Mouse (Mus musculus) kidney, postnatal 0 days (tissue): Measurements from ENCODE around the gene Abcd2. TPM values are rescaled to one million over a fixed set of nuclear protein-coding genes. Genes with fewer than 3 reads are reported as not detected.

ENCODE experiments used
- ATAC-seq: fragments of 200-750 bp; cut with Nextera tagmentation; replicated peaks from 2 replicates; pipeline ENCODE4 v1.8.0; 2017; ENCODE audit warnings: low read depth, moderate number of reproducible peaks, moderate TSS enrichment, moderate library complexity; ENCODE audit not compliant: low FRiP score
- DNase-seq: peaks from one replicate; pipeline ENCODE4 v3.0.0-alpha.2; 2016; ENCODE audit warnings: low spot score
- H3K27ac ChIP-seq: fragments of 300-500 bp; sonication (generic); 2 replicates; pipeline ENCODE4 v1.5.1; 2014; ENCODE audit warnings: mild to moderate bottlenecking
- H3K27me3 ChIP-seq: fragments of 300-500 bp; sonication (generic); 2 replicates; pipeline ENCODE4 v1.6.1; 2014; ENCODE audit warnings: low read length, mixed read lengths; ENCODE audit not compliant: insufficient read depth
- H3K36me3 ChIP-seq: fragments of 300-500 bp; sonication (generic); 2 replicates; pipeline ENCODE4 v1.6.1; 2014; ENCODE audit warnings: low read length, mixed read lengths; ENCODE audit not compliant: insufficient read depth
- H3K4me1 ChIP-seq: fragments of 300-500 bp; sonication (generic); replicated peaks from 2 replicates; pipeline ENCODE4 v1.6.1; 2014; ENCODE audit warnings: antibody characterized with exemption, low read length, mixed read lengths; ENCODE audit not compliant: insufficient read depth
- H3K4me2 ChIP-seq: fragments of 300-500 bp; sonication (generic); 2 replicates; pipeline ENCODE4 v1.6.1; 2014; ENCODE audit warnings: mild to moderate bottlenecking, low read length, moderate library complexity, mixed read lengths
- H3K4me3 ChIP-seq: fragments of 300-500 bp; sonication (generic); replicated peaks from 2 replicates; pipeline ENCODE4 v1.5.1; 2014; ENCODE audit warnings: low read depth, low read length
- H3K9ac ChIP-seq: fragments of 300-500 bp; sonication (generic); 2 replicates; pipeline ENCODE4 v1.6.1; 2014; ENCODE audit warnings: low read depth, low read length
- H3K9me3 ChIP-seq: fragments of 300-500 bp; sonication (generic); replicated peaks from 2 replicates; pipeline ENCODE4 v1.6.1; 2016; ENCODE audit warnings: low read length, inconsistent platforms, mixed read lengths
- CTCF ChIP-seq: IDR thresholded peaks from 2 replicates; pipeline ENCODE4 v1.5.1; 2016; ENCODE audit warnings: antibody characterized with exemption, low read depth, mild to moderate bottlenecking, moderate library complexity
- WGBS: fragments of 180-500 bp; shearing (Covaris S2); extraction: QIAGEN DNeasy Blood & Tissue Kit; methylation state at CpG from one replicate; pipeline ENCODE4 v1.1.7; 2014; 5-methylcytosine and 5-hydroxymethylcytosine counted together
- polyA plus RNA-seq: library from polyadenylated mRNA; unstranded; fragments of >200 nt; fragmentation: Nextera tagmentation; extraction: Ambion mirVana; gene quantifications from 2 replicates; pipeline ENCODE4 v1.2.1, GENCODE M21; 2015

The Abcd2 gene
- polyA plus RNA-seq, 1 experiment from 2014 or later, result 2.1 TPM

GRCm38 (mm10) chr15:91179911-91180622, 11.5 kb downstream of the Abcd2 start:
- no peak overlapping the region for H3K4me2 ChIP-seq
- no peak overlapping the region for H3K9ac ChIP-seq
- no peaks in the 10 kb centered on the region for H3K9me3 ChIP-seq
- ATAC-seq (no peak), DNase-seq (no peak)
- TF ChIP-seq CTCF, result no peak
- no peaks in the 10 kb centered on the region for H3K36me3 ChIP-seq
- H3K4me3 ChIP-seq, result no peak overlapping the region
- no peak overlapping the region for H3K27ac ChIP-seq
- no peaks in the 10 kb centered on the region for H3K27me3 ChIP-seq
- 76% methylated on average over 15 of the region's 15 CpGs for WGBS
- H3K4me1 ChIP-seq, result no peaks in the 10 kb centered on the region

- no peak overlapping the region for H3K4me2 ChIP-seq
- no peaks in the 10 kb centered on the region for H3K4me1 ChIP-seq
- no peak for TF ChIP-seq CTCF
- H3K36me3 ChIP-seq, result no peaks in the 10 kb centered on the region
- 65% methylated on average over 9 of the region's 9 CpGs for WGBS
- no peaks in the 10 kb centered on the region for H3K9me3 ChIP-seq
- no peak for DNase-seq
- H3K27ac ChIP-seq, result no peak overlapping the region
- ATAC-seq, result no peak
- no peak overlapping the region for H3K9ac ChIP-seq
- H3K27me3 ChIP-seq, result no peaks in the 10 kb centered on the region
- H3K4me3 ChIP-seq, result no peak overlapping the region
Measured at GRCm38 (mm10) chr15:91178656-91179314, 12.8 kb downstream of the Abcd2 start.

GRCm38 (mm10) chr15:91172193-91172592, 19.4 kb downstream of the Abcd2 start:
- no peak overlapping the region for H3K4me3 ChIP-seq

GRCm38 (mm10) chr15:91171332-91171731, 20.3 kb downstream of the Abcd2 start:
- 88% methylated on average over 4 of the region's 4 CpGs for WGBS
- H3K4me3 ChIP-seq, result no peak overlapping the region
- no peak for TF ChIP-seq CTCF
- ATAC-seq, result no peak
- H3K9me3 ChIP-seq, result no peaks in the 10 kb centered on the region
- H3K4me1 ChIP-seq, result no peaks in the 10 kb centered on the region
- H3K27ac ChIP-seq, result no peak overlapping the region
- H3K4me2 ChIP-seq, result no peak overlapping the region
- H3K9ac ChIP-seq, result no peak overlapping the region
- no peak for DNase-seq
- H3K27me3 ChIP-seq, result no peaks in the 10 kb centered on the region
- H3K36me3 ChIP-seq, result no peaks in the 10 kb centered on the region

More at GRCm38 (mm10) chr15:91172193-91172592, 19.4 kb downstream of the Abcd2 start:
- 77% methylated on average over 4 of the region's 4 CpGs for WGBS
- DNase-seq (no peak), ATAC-seq (no peak)
- no peak overlapping the region for H3K27ac ChIP-seq
- H3K27me3 ChIP-seq, result no peaks in the 10 kb centered on the region
- no peaks in the 10 kb centered on the region for H3K36me3 ChIP-seq
- no peak for TF ChIP-seq CTCF
- H3K9me3 ChIP-seq, result no peaks in the 10 kb centered on the region
- H3K4me2 ChIP-seq, result no peak overlapping the region
- no peak overlapping the region for H3K9ac ChIP-seq
- H3K4me1 ChIP-seq, result no peaks in the 10 kb centered on the region

- no peak overlapping the region for H3K4me3 ChIP-seq
- no peaks in the 10 kb centered on the region for H3K27me3 ChIP-seq
- H3K4me1 ChIP-seq, result no peaks in the 10 kb centered on the region
- WGBS, result 81% methylated on average over 9 of the region's 9 CpGs
- ATAC-seq (no peak), DNase-seq (no peak)
- H3K36me3 ChIP-seq, result no peaks in the 10 kb centered on the region
- H3K9me3 ChIP-seq, result no peaks in the 10 kb centered on the region
- H3K4me2 ChIP-seq, result no peak overlapping the region
- TF ChIP-seq CTCF, result no peak
- no peak overlapping the region for H3K27ac ChIP-seq
- H3K9ac ChIP-seq, result no peak overlapping the region
Measured at GRCm38 (mm10) chr15:91170602-91171328, 20.8 kb downstream of the Abcd2 start.

- Histone ChIP-seq H3K4me3 (no peak overlapping the region), H3K9me3 (no peaks in the 10 kb centered on the region), H3K9ac (no peak overlapping the region), H3K36me3 (no peaks in the 10 kb centered on the region), H3K4me2 (no peak overlapping the region), H3K27me3 (no peaks in the 10 kb centered on the region), H3K27ac (no peak overlapping the region), H3K4me1 (no peaks in the 10 kb centered on the region)
- no peak for ATAC-seq
- WGBS, result 90% methylated on average over 13 of the region's 13 CpGs
- no peak for DNase-seq
- TF ChIP-seq CTCF, result no peak
Measured at GRCm38 (mm10) chr15:91167850-91168562, 23.6 kb downstream of the Abcd2 start.
